Mouse (Mus musculus): ENCODE measurements around the gene Slc22a18.
"Not testable (repeated sequence)": the region's sequence is repeated elsewhere in the genome, so short reads cannot be mapped to it uniquely, and the experiment has no call there.

Gene Slc22a18

DNA sequence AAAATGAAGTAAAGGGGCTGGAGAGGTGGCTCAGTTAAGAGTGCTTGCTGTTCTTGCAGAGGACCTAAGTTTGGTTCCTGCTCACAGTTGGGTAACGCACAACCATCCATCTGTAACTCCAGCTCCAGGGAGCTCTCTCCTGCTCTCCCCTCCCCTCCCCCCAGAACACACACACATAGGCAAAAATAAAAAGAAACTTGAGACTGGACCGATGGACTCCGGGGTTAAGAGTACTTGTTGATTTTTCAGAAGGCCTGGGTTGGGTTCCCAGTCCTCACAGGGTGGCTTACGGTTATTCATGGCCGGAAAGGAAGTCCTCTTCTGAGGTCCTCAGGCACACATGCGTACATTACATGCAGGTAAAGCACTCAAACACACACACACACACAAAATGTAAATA is 30.4 kb downstream of the Slc22a18 start:
- no peak for DNase-seq (ENCODE audit: low spot score in 2 of 2)

DNA sequence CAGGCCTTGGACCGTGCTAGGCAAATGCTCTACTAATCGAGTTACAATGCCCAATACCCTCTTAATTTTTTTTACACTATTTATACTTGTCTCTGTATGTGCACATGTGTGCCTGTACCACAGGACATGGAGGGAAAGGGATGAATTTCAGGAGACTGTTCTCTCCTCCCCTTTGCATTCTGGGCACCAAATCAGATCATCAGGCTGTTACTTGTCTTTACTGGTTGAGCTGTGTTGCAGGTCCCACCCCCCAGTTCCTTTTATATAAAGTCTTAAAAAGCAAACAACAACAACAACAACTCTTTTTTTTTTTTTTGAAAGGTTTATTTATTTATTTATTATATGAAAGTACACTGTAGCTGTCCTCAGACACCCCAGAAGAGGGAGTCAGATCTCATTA is 31.9 kb downstream of the Slc22a18 start:
- no peak for DNase-seq (ENCODE audit: low spot score in 2 of 2)

DNA sequence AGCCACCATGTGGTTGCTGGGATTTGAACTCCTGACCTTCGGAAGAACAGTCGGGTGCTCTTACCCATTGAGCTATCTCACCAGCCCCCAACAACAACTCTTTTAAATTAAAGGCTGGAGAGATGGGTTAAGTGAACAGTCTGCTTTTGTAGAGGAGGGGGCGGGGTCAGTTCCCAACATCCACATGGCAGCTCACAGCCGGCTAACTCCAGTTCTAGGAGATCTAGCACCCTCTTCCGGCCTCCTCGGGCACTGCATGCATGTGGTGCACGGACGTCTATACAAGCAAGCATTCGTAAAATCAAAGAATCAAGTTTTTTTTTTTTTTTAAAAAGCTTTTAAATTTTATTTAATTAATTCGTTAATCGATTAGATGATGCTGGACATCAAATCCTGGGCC is 32.3 kb downstream of the Slc22a18 start:
- peak; percentile 74 to 80 for DNase-seq (ENCODE audit: low spot score in 2 of 2)

DNA sequence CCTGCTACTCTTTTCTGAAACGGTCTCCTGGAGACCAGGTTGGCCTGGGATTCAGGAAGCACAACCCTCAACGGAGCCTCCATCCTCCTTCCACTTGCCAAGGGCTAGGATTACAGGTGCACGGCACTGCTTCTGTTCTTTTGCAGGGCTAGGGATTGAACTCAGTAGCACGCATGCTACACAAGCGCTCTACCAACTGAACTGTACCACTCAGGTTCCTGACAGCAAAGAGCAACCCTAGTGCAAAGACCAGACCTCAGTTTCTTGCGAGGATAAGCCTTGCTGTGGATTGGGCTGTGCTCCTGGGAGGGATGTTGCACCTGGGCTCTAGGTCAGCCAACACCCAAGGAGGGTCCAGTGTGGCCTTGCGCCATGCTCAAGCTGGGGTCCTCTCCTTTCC is 32.7 kb downstream of the Slc22a18 start:
- no peak for DNase-seq (ENCODE audit: low spot score in 2 of 2)

DNA sequence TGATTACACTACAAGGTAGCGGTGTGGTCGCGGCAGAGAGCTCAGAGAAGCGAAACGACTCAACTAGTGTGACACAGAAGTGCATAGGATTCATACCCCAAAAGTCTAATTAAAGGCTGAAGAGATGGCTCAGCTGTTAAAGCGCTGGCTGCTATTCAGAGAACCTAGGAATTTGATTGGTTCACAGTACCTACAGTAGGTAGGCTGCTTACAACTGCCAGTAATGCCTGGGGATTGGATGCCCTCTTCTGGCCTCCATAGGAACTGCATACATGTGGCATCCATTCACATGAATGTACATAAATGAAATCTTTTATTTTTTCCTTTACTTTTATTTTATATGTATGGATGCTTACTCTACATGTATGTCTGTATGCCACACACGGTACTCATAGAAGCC is 33.1 kb downstream of the Slc22a18 start:
- DNase-seq (ENCODE audit: low spot score in 2 of 2): peak; percentile 50 to 53

DNA sequence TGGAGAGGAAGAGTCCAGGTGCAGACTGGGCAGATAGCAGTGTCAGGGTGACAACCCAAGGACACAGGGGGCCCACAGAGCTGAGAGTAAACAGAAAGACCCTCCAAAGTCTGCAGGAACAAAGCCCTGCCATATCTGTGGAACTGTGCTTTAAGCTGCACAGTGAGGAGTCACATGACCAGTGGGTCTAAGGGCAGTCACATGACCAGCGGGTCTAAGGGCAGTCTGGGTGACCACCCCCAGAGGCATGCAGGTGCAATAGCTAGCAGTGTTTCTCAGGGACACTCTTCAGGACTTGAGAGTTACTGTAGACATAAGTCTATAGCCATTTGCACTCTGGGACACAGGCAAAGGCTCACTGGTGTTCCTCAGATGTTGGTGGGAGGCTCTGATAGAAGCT is 36.0 kb downstream of the Slc22a18 start:
- no peak for DNase-seq (ENCODE audit: low spot score in 2 of 2)

DNA sequence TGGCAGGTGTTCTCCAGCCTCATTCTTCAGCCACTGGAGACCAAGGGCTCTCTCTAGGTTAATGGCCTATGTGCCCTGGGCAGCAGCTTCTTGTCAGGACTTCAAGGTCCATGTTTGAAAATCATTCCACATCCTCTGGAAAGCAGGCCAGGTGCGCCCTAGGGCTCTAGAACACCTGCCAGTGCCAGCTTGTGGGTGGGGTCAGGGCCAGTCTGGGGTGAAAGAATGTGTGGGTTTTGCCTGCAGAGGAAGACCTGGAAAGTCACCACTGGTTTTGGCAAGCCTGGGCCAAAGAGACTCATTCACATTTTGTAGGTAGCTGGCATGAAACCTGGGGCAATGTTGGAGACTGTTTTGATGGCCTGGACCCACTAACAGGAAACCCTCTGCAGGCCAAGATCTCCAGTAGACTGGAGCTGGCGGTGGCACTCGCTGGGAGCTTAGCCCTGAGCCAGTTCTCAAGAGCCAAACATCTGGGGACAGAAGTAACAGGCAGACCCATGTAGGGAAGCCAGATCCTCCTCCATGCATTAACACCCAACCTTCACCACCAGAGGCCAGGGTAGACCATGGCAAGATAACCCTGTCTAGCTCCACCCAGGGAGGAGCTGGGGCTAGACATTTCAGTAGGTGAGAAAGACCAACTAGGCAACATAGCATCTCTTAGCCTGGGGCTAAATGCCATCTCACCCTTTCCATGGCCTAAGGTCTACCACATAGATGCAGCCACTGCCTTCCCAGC is 37.2 kb downstream of the Slc22a18 start:
- no peak for DNase-seq (ENCODE audit: low spot score in 2 of 2)

DNA sequence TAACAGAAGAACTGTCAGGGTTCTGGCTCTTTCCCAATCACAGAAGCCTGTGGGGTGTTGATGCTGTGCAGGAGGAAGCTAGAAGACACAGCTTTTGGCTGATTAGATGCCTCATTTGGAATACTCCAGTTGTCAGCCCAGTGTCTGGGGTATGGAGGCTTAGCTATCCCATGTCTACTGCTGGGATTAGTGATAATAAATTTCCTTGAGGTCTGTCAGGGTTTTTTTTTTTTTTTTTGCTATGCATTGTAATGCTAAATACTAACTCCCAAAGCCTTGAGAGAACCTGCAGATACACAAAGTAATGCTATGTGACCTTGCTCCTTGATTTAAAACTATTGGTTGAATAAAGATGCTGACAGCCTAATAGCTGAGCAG is 37.8 kb downstream of the Slc22a18 start:
- no peak for DNase-seq (ENCODE audit: low spot score in 2 of 2)

DNA sequence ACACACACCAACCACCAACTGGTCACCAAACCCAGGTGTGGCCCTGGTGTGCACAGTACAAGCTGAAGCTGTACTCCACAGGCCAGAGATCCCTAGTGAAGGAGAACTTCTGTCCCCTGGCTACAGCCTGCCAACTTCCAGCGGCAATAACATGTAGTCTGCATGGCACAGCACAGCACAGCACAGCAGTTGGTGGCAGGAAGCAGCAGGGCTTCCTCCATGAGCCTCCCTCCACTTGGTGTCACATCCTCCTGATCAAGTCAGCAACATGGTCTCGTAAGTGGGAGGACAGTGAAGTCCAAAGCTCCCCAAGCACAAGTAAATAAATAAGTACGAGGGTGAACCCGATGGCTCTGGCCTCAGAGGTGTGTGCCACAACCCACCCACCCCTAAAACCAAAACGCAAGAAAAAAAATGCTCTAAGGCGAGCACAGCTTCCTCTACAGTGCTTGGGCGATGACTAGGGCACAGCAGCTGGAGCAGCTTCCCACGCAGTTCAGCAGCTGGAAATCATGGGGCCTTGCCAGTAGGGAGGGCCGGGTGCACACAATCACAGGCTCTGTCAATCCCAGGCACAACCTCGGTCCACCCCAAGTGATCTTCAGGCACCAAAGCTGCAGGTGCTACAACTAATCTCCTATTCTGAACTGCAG is 40.4 kb downstream of the Slc22a18 start:
- no peak for DNase-seq (ENCODE audit: low spot score in 2 of 2)

DNA sequence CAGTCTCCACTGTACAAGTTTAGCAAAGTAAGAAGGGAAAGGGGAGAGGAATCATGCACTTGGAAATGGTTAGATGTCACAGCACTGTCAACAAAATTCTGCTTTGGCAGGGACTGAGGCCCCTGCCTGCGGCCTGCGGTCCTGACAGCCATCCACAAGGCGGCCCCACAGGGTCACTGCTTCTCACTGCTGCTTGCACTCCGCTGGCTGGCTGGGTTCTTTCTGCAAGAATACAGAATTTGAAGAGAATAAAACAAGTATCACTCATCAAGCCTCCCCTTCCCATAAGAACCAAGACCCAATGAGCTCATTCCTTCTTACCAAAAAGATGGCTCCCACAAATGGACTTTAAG is 40.9 kb downstream of the Slc22a18 start:
- no peak for DNase-seq (ENCODE audit: low spot score in 2 of 2)

DNA sequence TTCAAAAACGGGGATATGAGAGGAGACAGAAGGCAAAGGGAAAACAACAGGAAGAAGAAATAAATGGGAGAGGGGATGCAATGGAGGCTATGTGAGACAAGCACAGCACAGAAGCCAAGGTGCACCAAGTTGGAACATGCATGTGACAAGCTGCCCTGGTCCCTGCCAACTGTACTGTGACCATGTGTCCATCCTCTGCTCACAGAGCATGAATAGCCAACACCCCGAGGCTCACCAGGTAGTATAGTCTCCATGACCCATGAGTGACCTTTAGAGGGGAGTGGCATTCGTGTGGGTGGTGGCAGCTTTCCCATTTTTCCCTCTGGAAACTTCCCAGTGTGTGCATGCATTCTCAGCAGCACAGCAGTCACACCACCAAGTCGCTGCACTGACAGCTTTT is 45.8 kb downstream of the Slc22a18 start:
- no peak for DNase-seq (ENCODE audit: low spot score in 2 of 2)

DNA sequence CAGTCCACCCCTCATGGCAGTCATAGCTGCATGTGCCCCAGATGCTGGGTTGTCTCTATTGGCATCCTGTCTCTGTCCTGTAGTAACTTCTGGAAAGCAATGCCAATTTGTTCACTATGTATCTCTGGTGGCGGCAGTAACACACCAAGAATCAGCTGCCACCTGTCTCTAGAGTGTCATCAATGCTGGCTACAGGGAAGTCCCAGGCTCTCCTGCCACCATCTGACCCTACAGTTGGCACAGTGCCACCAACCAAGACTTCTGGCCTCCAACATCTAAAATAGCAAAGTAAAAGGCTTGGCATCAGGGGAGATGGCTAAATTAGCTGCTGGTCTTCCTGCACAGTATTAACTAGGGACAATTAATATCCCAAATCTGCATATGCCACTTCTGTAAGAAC is 58.9 kb downstream of the Slc22a18 start:
- DNase-seq (ENCODE audit: low spot score in 2 of 2): no peak

DNA sequence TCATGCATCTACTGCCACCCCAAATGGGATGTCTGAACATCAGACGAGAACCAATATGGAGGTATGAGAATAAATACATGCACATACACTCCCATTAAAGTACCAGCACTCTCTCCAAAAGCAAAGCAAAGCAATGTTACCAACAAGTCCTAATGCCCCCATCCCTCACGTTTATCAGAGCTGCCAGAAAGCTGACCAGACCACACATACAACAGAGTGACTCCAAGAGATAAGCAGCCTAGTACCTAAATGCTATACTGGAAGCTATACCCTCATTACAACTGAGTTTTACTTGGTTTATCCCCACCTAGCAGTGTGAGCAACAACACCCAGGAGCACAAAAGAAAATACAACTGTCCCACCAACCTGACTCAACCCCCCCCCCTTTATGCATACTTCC is 59.7 kb downstream of the Slc22a18 start:
- DNase-seq (ENCODE audit: low spot score in 2 of 2): no peak

DNA sequence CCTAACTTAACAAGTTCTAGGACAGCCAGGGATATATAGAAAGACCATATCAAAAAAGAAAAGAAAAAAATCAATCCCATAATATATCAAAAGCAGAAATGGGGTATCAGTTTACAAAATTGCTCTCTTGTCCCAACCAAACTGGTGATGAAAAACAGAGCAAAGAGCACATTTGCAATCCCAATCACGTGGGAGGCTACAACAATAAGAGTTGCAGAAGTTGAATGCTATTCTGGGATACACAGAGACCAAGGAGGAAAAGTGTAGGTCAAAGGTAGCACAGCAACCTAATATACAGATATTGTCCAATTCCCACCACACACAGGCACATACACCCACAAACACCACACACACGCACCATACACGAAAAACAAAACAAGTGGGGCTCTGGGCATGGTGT is 62.7 kb downstream of the Slc22a18 start:
- DNase-seq (ENCODE audit: low spot score in 2 of 2): no peak

DNA sequence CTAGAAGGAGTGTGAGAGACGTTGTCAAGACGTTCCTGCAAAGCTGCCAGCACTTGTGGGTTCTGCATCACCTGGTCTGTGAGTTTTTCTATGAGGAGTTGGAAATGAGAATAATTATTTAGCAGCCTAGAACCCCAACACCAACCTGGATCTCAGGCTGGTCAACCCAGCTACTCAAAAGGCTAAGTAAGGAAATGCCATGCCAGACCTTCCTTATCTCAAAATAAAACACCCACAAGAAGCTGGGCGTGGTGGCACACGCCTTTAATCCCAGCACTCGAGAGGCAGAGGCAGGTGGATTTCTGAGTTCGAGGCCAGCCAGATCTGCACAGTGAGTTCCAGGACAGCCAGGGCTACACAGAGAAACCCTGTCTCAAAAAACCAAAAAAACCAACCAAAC is 64.7 kb downstream of the Slc22a18 start:
- DNase-seq (ENCODE audit: low spot score in 2 of 2): not testable (repeated sequence)

DNA sequence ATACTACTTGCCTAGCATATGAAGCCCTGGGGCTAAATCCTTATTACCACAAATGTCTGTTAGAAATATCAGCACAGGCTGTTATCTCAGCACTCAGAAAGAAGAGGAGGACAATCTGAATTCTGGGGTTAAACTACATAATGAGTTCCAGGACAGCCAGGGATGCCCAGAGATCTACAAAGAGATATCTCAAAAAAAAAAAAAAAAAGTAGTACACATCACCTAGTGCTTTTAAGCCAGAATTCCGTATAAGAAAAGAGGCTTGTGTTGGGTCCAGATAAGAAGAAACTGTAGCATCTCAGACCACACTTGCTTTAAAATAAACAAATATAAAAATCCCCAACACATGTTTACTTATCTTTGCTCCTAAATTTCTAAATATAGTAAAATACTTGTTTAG is 65.1 kb downstream of the Slc22a18 start:
- no peak for DNase-seq (ENCODE audit: low spot score in 2 of 2)

DNA sequence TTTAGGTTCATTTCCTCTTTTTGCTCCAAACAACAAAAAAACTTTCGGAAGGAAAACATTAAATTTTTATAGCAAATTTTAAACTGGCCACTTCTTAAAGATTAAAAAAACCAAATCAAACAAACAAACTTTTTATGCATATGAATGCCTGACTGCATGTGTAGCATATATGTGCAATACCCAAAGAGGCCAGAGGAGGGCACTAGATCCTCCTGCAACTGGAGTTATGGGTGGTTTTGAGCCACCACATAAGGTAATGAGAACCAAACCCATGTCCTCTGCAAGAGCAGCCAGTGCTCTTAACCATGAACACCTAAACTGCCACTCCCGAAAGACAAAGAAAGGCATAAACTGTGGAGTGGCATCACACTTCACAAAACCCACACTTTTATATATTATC is 70.8 kb downstream of the Slc22a18 start:
- peak in 1 of 2 experiments; percentile 21 for DNase-seq (ENCODE audit: low spot score in 2 of 2)

DNA sequence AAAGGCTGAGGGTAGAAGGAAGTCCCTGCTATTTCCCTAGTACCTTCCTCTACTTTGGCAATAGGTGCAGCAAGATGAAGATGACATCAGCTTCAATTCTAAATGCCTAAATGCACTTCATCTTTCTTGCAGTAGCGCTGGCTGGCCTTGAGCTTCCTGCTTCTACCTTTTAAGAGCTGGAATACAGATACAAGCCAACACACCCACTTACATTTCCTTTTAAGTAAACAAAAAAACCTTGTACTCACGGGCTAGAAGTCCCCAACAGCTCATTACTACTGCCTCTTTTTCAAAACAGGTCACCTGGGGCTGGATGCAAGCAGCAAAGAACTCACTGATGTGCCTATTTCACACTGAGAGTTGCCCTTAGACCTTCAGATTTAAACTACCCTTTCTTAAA is 73.0 kb downstream of the Slc22a18 start:
- DNase-seq (ENCODE audit: low spot score in 2 of 2): no peak

DNA sequence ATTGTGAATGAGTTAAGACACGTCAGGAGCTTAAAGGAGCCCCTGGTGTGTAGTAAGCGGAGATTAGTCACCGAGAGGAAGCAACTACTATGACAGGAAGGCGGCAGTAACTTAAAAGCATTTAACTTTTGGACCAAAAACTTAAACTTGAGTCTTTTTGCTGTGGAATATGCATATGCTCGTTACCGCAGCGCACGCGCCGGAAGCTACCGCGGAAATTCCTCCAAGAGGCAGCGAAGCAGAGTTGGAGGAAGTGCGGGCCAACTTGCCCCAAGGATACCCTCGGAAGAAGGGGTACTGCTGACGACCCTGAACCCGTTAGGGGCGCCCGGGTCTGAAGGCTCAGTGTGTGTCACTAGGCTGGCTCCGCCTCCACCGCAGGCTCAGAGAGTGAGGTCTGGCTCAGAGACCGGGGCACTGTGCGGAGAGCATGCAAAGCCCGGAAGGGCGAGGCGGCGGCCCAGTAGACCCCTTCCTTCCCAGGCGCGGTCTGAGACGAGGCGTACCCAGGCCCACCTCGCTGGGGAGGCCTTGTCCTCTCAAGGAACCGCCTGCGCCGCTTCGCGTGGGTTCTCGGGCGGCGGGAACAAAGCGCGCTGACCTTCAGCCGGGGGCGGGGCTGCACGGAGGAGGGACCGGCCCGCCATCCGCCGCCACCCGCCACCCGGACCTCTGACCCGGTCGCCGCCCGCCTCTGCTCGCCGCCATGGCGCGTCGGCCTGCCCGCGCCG is 74.9 kb downstream of the Slc22a18 start:
- DNase-seq (ENCODE audit: low spot score in 2 of 2): peak in 1 of 2 experiments; percentile 42

Data from right cerebral cortex, adult 2 months (tissue).